Mouse (Mus musculus): ENCODE data around the gene Nsrp1.

DNA sequence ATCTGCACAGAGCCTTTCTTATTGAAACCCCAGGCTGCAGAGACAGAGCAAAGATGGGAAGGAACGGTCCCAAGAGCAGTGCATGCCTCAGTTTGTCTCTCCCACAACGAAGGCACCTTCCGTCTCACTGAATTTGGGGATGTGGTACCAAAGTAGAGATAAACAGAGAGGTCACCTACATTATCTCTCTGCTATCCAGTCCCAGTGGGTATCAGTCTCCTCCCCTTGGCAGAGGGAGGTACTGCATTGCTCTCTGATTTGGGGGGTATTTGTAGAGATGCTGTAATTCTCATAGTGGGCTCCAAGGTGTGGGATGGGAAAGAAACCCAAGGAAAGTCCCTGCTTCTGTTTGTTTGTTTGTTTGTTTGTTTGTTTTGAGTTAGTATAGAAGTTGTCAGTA lies 51.7 kb downstream of the Nsrp1 start:
- TF ChIP-seq CTCF (IDR thresholded peaks at IDR 0.05; ENCODE audit: borderline replicate concordance, control insufficient read depth, extremely low read depth, insufficient read depth, low read length, poor library complexity) = no peak
- no peak for TF ChIP-seq POLR2A (IDR thresholded peaks at IDR 0.05; ENCODE audit: control insufficient read depth, extremely low read depth, insufficient read depth, low read length, poor library complexity)

Measured in thymus, adult 2 months (tissue).